Mouse (Mus musculus) intestine, embryonic 15.5 days (tissue): ENCODE results near the gene Ppif. TPM values are rescaled to one million over a fixed set of nuclear protein-coding genes. Genes with fewer than 3 reads are reported as not detected.

ENCODE experiments used
- ATAC-seq: fragments of 200-750 bp; cut with Nextera tagmentation; 2 replicates; pipeline ENCODE4 v1.8.0; 2017; ENCODE audit warnings: moderate TSS enrichment, moderate library complexity
- H3K27ac ChIP-seq: fragments of 300-500 bp; sonication (generic); 2 replicates; pipeline ENCODE4 v1.5.1; 2015; ENCODE audit warnings: mild to moderate bottlenecking, inconsistent platforms
- H3K27me3 ChIP-seq: fragments of 300-500 bp; sonication (generic); replicated peaks from 2 replicates; pipeline ENCODE4 v1.6.1; 2015; ENCODE audit warnings: inconsistent platforms
- H3K36me3 ChIP-seq: fragments of 300-500 bp; sonication (generic); 2 replicates; pipeline ENCODE4 v1.6.1; 2015; ENCODE audit warnings: inconsistent platforms
- H3K4me1 ChIP-seq: fragments of 300-500 bp; sonication (generic); replicated peaks from 2 replicates; pipeline ENCODE4 v1.6.1; 2015; ENCODE audit warnings: inconsistent platforms
- H3K4me2 ChIP-seq: fragments of 300-500 bp; sonication (generic); replicated peaks from 2 replicates; pipeline ENCODE4 v1.6.1; 2015; ENCODE audit warnings: mild to moderate bottlenecking, inconsistent platforms
- H3K4me3 ChIP-seq: fragments of 300-500 bp; sonication (generic); replicated peaks from 2 replicates; pipeline ENCODE4 v1.5.1; 2015; ENCODE audit warnings: inconsistent platforms
- H3K9ac ChIP-seq: fragments of 300-500 bp; sonication (generic); 2 replicates; pipeline ENCODE4 v1.6.1; 2015; ENCODE audit warnings: inconsistent platforms
- H3K9me3 ChIP-seq: fragments of 300-500 bp; sonication (generic); 2 replicates; pipeline ENCODE4 v1.6.1; 2016; ENCODE audit warnings: inconsistent platforms
- WGBS: fragments of 180-500 bp; shearing (Covaris S2); methylation state at CpG from one replicate; pipeline ENCODE4 v1.1.7; 2015; 5-methylcytosine and 5-hydroxymethylcytosine counted together
- polyA plus RNA-seq: library from polyadenylated mRNA; unstranded; fragments of >200 nt; fragmentation: Nextera tagmentation; extraction: Ambion mirVana; gene quantifications from 2 replicates; pipeline ENCODE4 v1.2.1, GENCODE M21; 2015

Gene Ppif
- polyA plus RNA-seq, 1 experiment from 2014 or later: 89.9 TPM

DNA sequence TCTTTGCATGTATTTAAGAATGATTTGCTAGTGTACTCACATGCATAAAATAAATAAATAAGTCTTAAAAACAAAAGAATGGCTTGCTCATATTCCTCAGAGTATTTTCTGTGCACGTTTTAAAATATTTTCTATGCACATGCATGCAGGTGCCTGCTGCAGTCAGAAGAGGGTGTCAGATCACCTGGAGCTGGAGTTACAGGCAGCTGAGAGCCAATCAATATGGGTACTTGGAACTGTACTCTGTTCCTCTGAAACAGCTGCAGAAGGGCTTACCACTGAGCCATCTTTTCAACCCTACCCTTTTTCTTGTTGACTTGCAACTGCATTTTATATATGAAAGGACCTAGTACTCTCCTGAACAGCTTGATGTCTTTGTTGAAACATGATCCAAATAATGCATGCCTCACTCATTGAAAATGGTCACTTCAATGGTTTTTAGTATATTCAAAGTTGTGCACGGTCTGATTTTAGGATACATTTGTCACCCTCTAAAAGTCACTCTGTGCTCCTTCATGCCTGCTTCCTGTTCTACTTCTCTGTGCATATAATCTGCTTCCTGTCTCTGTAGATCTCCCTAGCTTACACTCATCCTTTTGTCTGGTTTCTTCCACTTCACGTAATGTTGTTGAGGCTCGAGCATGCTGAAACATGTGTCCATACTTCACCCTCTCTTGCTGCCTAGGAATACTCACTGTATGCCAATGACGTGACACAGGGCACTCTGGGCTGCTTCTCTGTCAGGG, 27.2 kb downstream of the Ppif start:
- no peak overlapping the region for H3K4me2 ChIP-seq
- no peak overlapping the region for H3K9ac ChIP-seq
- no peak overlapping the region for H3K27ac ChIP-seq
- 73% methylated on average over 5 of the region's 5 CpGs for WGBS
- H3K9me3 ChIP-seq: no peaks in the 10 kb centered on the region
- H3K36me3 ChIP-seq: no peaks in the 10 kb centered on the region; the same call in 1 of the 2 replicates
- peaks cover 47% of the 10 kb centered on the region for H3K4me1 ChIP-seq
- no peak overlapping the region for H3K4me3 ChIP-seq
- H3K27me3 ChIP-seq: no peaks in the 10 kb centered on the region
- no peak for ATAC-seq

DNA sequence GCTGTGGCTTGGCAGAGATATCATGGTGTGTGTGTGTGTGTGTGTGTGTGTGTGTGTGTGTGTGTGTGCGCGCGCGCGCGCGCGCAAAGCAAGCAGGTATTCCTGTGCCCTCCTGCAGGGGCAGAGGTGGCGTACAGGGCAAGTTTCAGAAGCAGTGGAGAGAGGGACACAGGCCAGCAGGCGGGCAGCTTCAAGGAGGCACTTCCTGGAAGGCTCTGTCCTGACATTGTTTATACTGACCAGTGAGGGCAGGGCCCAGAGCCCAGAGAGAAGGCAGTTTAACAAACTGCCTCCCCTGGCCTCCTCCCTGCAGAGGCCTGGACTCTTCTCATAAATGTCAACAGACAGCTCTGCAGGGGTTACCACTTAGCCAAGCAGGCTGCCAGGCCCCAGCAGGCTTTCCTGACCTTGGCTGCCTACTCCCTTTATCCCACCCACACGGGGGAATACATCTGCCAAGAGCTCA, 31.1 kb downstream of the Ppif start:
- 0 out of 2 replicates have a peak overlapping the region, but pooled peaks have one; percentile 5 for H3K4me2 ChIP-seq
- WGBS: 46% methylated on average over 10 of the region's 11 CpGs

DNA sequence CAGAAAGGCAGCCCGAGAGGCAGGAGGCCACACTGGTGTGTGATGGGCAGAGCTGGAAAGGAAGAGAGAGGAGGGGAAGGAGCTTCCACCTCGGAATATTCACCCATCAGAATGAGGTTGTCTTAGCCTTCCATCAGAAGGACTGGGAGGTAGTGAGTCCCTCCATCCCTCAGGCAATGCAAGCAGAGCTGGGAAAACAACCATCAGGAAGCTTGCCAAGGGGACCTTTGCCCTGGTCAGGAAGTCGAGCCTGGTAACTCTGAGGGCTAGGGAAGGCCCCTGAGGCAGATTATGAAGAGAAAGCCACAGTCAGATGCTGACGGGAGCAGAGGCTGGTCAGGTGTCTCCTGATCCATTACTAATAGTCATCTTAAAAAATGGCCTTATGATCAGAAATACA, 31.7 kb downstream of the Ppif start:
- 28% methylated on average over 4 of the region's 4 CpGs for WGBS
- peak; percentile 48; the same call in 1 of the 2 replicates for ATAC-seq
- H3K9ac ChIP-seq: no peak overlapping the region

More for the DNA sequence above, 31.1 kb downstream of the Ppif start:
- H3K36me3 ChIP-seq: 0 out of 2 replicates have a peak, but pooled peaks cover 3% of the 10 kb centered on the region
- peak overlapping the region; percentile 15; the same call in 1 of the 2 replicates for H3K9ac ChIP-seq
- H3K9me3 ChIP-seq: no peaks in the 10 kb centered on the region
- H3K4me1 ChIP-seq: peaks cover 33% of the 10 kb centered on the region
- peak overlapping the region; percentile 77 for H3K27ac ChIP-seq
- H3K4me3 ChIP-seq: no peak overlapping the region
- H3K27me3 ChIP-seq: no peaks in the 10 kb centered on the region
- ATAC-seq: peak; percentile 83

DNA sequence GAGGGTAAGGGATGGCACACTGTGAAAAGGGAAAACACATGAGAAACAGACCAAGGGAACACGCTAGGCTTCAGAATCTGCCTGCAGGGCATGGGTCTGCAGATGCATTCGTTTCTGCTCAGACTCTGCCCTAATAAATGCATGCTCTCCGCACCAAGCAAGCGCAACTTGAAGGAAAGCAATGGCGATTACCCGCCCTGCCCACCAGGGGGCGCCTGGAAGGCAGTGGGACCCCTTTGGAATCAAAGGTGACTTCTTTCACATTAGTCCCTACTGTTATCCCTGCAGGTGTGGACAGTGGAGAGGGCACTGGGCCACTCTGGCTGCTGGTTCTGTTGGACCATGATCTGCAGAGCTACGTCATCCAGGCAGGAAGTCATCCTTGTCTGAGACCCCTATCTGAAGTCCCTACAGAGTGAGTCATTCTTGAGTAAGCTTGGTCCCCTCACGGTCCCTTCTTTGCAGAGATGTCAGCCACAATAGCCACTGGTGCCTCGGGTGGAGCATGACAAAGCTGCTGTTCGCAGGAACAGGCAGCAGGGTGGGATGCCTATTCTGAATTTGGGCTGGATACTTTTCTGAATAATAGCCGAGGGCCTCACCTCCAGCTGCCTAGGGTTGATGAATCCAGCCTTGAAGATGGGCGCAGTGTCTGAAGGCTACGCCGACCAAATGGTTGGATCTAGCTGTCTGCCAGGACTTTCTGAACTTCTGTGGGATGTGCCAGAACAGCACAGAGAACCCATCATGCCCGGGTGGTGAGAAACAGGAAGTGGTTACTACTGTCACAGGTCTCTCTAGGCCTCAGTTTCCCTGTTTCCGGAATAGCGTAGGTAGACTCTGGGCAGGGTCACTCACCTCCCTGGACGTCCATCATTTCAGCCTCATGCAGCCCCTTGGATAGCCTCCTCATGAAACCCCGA, 32.5 kb downstream of the Ppif start:
- H3K27ac ChIP-seq: peak overlapping the region; percentile 77; the same call in 1 of the 2 replicates
- H3K4me2 ChIP-seq: no peak overlapping the region
- 0 out of 2 replicates have a peak, but pooled peaks cover 3% of the 10 kb centered on the region for H3K36me3 ChIP-seq
- ATAC-seq: no peak
- H3K9me3 ChIP-seq: no peaks in the 10 kb centered on the region
- no peak overlapping the region for H3K4me3 ChIP-seq
- no peak overlapping the region for H3K9ac ChIP-seq
- H3K4me1 ChIP-seq: peaks cover 33% of the 10 kb centered on the region
- WGBS: 61% methylated on average over 20 of the region's 20 CpGs
- H3K27me3 ChIP-seq: no peaks in the 10 kb centered on the region

More for the DNA sequence above, 31.7 kb downstream of the Ppif start:
- Histone ChIP-seq H3K4me2 (no peak overlapping the region), H3K4me1 (peaks cover 33% of the 10 kb centered on the region), H3K4me3 (no peak overlapping the region), H3K27ac (peak overlapping the region; percentile 77), H3K9me3 (no peaks in the 10 kb centered on the region), H3K27me3 (no peaks in the 10 kb centered on the region), H3K36me3 (0 out of 2 replicates have a peak, but pooled peaks cover 3% of the 10 kb centered on the region)

DNA sequence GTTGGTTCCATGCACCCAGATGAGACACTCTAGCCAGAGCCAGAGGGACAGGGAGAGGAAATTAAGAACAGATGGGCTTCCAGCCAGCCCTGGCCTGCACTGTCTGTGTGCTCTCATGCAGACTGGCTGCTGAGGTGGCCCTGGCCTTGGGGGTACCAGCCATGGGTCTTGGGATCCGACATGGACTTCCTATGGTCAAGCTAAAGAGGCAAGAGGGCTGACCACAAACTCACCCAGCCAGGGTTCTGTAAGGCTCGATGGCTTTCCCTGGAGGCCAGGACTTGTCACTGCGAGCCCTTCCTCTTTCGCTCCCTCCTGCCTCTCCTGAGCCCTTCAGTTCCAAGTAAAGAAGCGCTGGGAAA, 33.2 kb downstream of the Ppif start:
- H3K4me1 ChIP-seq: peaks cover 33% of the 10 kb centered on the region
- WGBS: 84% methylated on average over 5 of the region's 5 CpGs
- H3K9ac ChIP-seq: no peak overlapping the region
- H3K4me2 ChIP-seq: no peak overlapping the region
- ATAC-seq: no peak
- H3K36me3 ChIP-seq: 0 out of 2 replicates have a peak, but pooled peaks cover 3% of the 10 kb centered on the region
- H3K9me3 ChIP-seq: no peaks in the 10 kb centered on the region
- H3K4me3 ChIP-seq: no peak overlapping the region
- no peak overlapping the region for H3K27ac ChIP-seq
- no peaks in the 10 kb centered on the region for H3K27me3 ChIP-seq

DNA sequence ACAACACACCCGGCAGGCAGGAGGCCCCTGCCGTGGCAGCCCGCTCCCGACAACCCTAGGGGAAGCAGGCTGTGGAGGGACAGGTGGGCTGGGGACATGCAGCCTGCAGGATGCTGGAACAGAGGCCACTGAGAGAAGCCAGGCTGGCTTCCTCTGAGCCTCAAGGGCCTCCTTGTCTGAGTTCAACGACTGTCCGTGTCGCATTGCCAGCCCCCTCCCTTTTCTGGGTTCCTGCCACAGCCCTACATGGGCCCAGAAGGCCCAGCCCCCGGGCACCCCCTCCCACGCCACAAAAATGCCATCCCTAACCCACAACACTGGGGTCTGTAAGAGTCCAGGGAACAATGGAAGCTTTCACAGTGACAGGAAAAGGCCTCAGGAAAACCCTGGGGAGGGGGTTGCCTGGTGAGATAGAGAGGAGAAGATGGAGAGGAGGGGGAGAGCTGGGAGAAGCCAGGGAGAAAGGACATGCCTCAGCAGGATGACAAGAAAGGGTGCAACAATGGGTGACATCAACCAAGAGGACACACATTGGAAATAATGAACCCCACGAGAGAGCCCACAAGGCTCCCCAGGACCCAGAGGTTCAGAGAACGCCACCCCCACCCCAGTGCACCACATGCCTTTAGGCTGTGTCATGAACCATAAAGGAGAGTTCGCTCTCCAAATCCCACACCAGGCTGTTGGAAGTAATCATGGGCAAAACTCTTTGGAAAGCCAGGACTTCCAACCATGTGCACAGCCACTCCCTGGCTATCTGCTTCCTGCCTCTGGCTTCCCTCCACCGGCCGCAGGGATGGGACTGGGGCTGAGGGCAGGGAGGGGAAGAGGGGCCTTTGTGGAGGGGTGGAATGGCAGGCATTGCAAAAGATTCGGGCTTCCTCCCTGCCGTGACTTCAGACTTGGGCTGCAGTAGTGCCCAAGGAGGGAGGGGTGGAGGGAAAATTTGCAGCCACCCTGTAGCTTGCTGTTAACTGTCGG, 41.1 kb downstream of the Ppif start:
- no peak overlapping the region for H3K4me2 ChIP-seq
- peak overlapping the region; percentile 83 for H3K27ac ChIP-seq
- H3K9me3 ChIP-seq: no peaks in the 10 kb centered on the region
- WGBS: 45% methylated on average over 17 of the region's 17 CpGs
- H3K4me1 ChIP-seq: peaks cover 51% of the 10 kb centered on the region
- H3K9ac ChIP-seq: no peak overlapping the region
- ATAC-seq: peak; percentile 46
- H3K4me3 ChIP-seq: no peak overlapping the region
- H3K36me3 ChIP-seq: peaks cover 5% of the 10 kb centered on the region; the same call in 1 of the 2 replicates
- H3K27me3 ChIP-seq: no peaks in the 10 kb centered on the region

DNA sequence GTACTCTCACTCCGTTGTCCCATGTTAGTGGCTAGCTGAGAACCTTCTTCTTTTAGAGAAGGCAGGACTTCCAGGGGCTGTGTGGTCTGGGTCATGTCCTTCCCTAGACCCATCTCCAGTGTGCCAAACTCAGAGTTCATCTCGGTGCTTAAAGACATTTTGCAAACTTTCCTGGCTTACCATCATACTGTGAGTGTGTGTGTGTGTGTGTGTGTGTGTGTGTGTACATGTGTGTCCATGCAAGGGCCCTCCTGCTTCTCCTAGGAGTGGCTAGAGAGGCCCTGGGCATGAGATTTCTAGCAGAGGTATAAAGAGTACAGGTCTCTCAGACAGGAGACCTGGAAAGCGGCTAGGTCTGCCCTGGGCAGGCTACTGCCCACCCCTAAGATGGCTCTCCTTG, 42.2 kb downstream of the Ppif start:
- no peak overlapping the region for H3K4me2 ChIP-seq
- H3K27me3 ChIP-seq: no peaks in the 10 kb centered on the region
- H3K9ac ChIP-seq: no peak overlapping the region
- no peaks in the 10 kb centered on the region for H3K9me3 ChIP-seq
- WGBS: 68% methylated on average over 3 of the region's 3 CpGs
- H3K4me3 ChIP-seq: no peak overlapping the region
- H3K4me1 ChIP-seq: peaks cover 51% of the 10 kb centered on the region
- H3K27ac ChIP-seq: peak overlapping the region; percentile 83
- H3K36me3 ChIP-seq: peaks cover 5% of the 10 kb centered on the region; the same call in 1 of the 2 replicates
- peak; percentile 3; the same call in 1 of the 2 replicates for ATAC-seq

DNA sequence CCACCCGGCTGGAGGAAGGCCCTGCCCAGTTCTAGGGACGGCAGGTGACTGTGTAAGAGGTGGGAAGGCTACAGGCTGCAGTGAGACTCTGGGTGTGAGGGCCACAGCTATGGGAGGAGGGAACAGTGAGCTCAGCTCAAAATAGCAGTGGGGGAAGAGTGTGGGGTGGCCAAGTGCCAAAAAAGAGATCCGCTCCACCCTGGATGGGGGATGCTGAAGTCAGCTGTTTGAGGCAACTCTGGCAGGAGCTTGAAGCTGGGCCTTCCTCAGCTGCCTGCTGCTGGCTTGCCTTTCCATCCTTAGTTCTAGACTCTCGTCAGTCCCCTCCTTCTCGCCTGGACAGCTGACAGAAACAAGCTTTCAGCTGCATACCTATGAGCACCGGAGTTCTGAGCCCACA, 42.6 kb downstream of the Ppif start:
- Histone ChIP-seq H3K27ac (peak overlapping the region; percentile 83), H3K4me1 (peaks cover 51% of the 10 kb centered on the region), H3K4me3 (no peak overlapping the region), H3K9me3 (no peaks in the 10 kb centered on the region), H3K4me2 (no peak overlapping the region; the same call in 1 of the 2 replicates), H3K36me3 (peaks cover 5% of the 10 kb centered on the region; the same call in 1 of the 2 replicates), H3K27me3 (no peaks in the 10 kb centered on the region), H3K9ac (no peak overlapping the region)
- peak; percentile 68 for ATAC-seq
- 36% methylated on average over 6 of the region's 6 CpGs for WGBS

DNA sequence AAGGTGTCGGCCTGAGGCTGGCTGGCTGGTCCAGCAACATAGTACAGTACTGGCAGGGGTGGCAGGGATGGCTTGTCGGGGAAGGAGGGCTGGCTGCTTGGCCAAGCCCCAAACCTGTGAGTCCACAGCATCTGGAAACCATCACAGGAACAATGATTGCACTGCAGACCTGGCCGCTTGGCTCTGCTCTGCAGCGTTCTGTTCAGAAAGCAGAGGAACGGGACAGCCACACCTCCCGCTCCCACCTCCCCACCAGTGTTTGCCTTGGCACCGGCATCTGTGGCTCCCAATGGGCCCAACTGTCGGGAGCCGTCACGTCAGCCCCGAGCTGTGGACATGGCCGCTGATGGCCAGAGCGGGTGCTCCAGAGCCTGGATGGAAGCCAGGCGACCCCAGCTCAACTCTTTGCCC, 44.6 kb downstream of the Ppif start:
- Histone ChIP-seq H3K9ac (no peak overlapping the region), H3K27me3 (no peaks in the 10 kb centered on the region), H3K4me2 (no peak overlapping the region; the same call in 1 of the 2 replicates), H3K9me3 (no peaks in the 10 kb centered on the region), H3K4me3 (no peak overlapping the region), H3K27ac (peak overlapping the region; percentile 57), H3K36me3 (peaks cover 5% of the 10 kb centered on the region; the same call in 1 of the 2 replicates), H3K4me1 (peaks cover 51% of the 10 kb centered on the region)
- peak; percentile 13; the same call in 1 of the 2 replicates for ATAC-seq
- 28% methylated on average over 14 of the region's 14 CpGs for WGBS

DNA sequence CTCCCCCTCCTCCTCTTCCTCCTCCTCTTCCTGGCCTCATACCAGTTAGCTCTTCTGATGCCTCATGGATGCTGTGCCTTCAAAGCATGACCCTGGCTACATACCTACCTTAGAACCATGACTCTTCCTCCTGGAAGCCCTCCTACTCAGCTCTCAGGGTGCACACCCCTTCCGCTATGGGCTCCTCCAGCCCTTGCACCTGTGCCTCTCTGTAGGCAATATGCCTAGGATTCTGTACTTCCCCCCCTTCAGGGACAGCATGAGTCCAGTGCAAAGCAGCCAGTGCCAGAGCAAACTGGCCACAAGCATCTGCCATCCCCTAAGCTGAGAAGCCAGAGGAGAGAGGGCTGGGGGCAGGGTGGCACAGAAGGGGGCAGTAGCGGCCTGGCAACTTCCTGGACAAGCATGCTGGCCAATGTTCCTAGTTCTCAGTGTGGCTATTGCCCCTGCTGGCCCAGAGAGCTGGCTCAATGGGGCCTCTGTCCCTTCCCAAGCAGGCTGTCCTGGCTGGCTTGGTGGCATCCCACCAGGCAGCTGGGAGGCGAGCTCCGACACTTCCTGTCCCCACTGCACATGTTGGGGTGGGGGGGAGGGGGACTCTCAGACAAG, 46.1 kb downstream of the Ppif start:
- Histone ChIP-seq H3K36me3 (peaks cover 5% of the 10 kb centered on the region; the same call in 1 of the 2 replicates), H3K27ac (no peak overlapping the region), H3K27me3 (no peaks in the 10 kb centered on the region), H3K4me3 (no peak overlapping the region), H3K4me2 (no peak overlapping the region), H3K4me1 (peaks cover 44% of the 10 kb centered on the region), H3K9me3 (no peaks in the 10 kb centered on the region), H3K9ac (no peak overlapping the region)
- 79% methylated on average over 4 of the region's 4 CpGs for WGBS
- no peak for ATAC-seq

DNA sequence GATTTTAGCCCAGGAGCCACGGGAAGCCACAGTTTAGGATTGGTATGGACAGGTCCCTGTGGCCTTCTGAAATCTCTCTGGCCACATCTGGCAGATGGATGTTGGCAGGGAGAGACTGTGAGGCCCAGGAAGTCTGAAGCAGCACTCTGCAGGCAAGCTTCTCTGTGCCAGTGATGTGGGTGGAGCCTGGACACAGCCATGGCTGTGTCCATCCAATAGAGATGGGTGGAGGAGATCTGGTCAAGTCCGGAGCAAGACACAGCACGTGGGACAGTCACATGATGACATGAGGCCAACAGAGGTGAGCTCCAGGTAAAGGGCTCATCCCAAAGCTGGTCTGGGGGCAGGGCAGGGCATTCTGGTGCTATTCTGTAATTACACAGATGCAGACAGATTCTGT, 47.3 kb downstream of the Ppif start:
- no peaks in the 10 kb centered on the region for H3K9me3 ChIP-seq

More for the DNA sequence above, 47.3 kb downstream of the Ppif start:
- WGBS: 68% methylated on average over 3 of the region's 3 CpGs
- H3K27ac ChIP-seq: no peak overlapping the region
- H3K27me3 ChIP-seq: no peaks in the 10 kb centered on the region
- peaks cover 5% of the 10 kb centered on the region; the same call in 1 of the 2 replicates for H3K36me3 ChIP-seq
- H3K4me3 ChIP-seq: no peak overlapping the region
- H3K4me2 ChIP-seq: no peak overlapping the region
- no peak overlapping the region for H3K9ac ChIP-seq
- H3K4me1 ChIP-seq: peaks cover 43% of the 10 kb centered on the region
- ATAC-seq: no peak
